Mouse (Mus musculus): ENCODE measurements around the gene Rab3gap2. TPM values are rescaled to one million over a fixed set of nuclear protein-coding genes. Genes with fewer than 3 reads are reported as not detected.

The Rab3gap2 gene
- polyA plus RNA-seq, 1 experiment from 2014 or later = 38.2 TPM

Other genes with a start within 250 kb of the Rab3gap2 start
- not detected in 3 replicates for gene Mark1, start 204.5 kb upstream of the Rab3gap2 start, polyA plus RNA-seq (2018)
- gene Iars2, start 125.3 kb downstream of the Rab3gap2 start, polyA plus RNA-seq (2018) = 19.2 to 23.9 TPM (median 22.4 TPM) in 3 replicates
- gene Bpnt1, start 128.0 kb downstream of the Rab3gap2 start, polyA plus RNA-seq (2018) = 16.3 to 36.1 TPM (median 25.1 TPM) in 3 replicates
- gene Eprs, start 158.9 kb downstream of the Rab3gap2 start, polyA plus RNA-seq (2018) = 29.3 to 59.6 TPM (median 55.0 TPM) in 3 replicates

All from macrophage (primary cell).